Mouse (Mus musculus) embryonic facial prominence, embryonic 14.5 days (tissue): ENCODE measurements around the gene Ctsz. TPM values are rescaled to one million over a fixed set of nuclear protein-coding genes. Genes with fewer than 3 reads are reported as not detected.

Source experiments
- ATAC-seq: fragments of 200-750 bp; cut with Nextera tagmentation; 2 replicates; pipeline ENCODE4 v1.8.0; 2017; ENCODE audit warnings: low read depth, moderate number of reproducible peaks, moderate TSS enrichment
- DNase-seq: peaks from one replicate; pipeline ENCODE4 v3.0.0-alpha.2; 2015; ENCODE audit warnings: low spot score
- H3K27ac ChIP-seq: fragments of 300-500 bp; sonication (generic); replicated peaks from 2 replicates; pipeline ENCODE4 v1.5.1; 2014; ENCODE audit warnings: low read depth, mild to moderate bottlenecking, low read length, moderate library complexity
- H3K27me3 ChIP-seq: fragments of 300-500 bp; sonication (generic); replicated peaks from 2 replicates; pipeline ENCODE4 v1.6.1; 2014; ENCODE audit warnings: low read length; ENCODE audit not compliant: control insufficient read depth, insufficient read depth
- H3K36me3 ChIP-seq: fragments of 300-500 bp; sonication (generic); 2 replicates; pipeline ENCODE4 v1.6.1; 2014; ENCODE audit warnings: low read length, mixed read lengths; ENCODE audit not compliant: control insufficient read depth, insufficient read depth
- H3K4me1 ChIP-seq: fragments of 300-500 bp; sonication (generic); 2 replicates; pipeline ENCODE4 v1.6.1; 2014; ENCODE audit warnings: antibody characterized with exemption, low read length; ENCODE audit not compliant: control insufficient read depth, insufficient read depth
- H3K4me2 ChIP-seq: fragments of 300-500 bp; sonication (generic); 2 replicates; pipeline ENCODE4 v1.6.1; 2014; ENCODE audit warnings: low read depth, mild to moderate bottlenecking, low read length, moderate library complexity, mixed read lengths
- H3K4me3 ChIP-seq: fragments of 300-500 bp; sonication (generic); 2 replicates; pipeline ENCODE4 v1.5.1; 2014; ENCODE audit warnings: low read depth, mild to moderate bottlenecking, low read length
- H3K9ac ChIP-seq: fragments of 300-500 bp; sonication (generic); 2 replicates; pipeline ENCODE4 v1.6.1; 2014; ENCODE audit warnings: low read depth, mild to moderate bottlenecking, low read length, moderate library complexity, mixed read lengths
- H3K9me3 ChIP-seq: fragments of 300-500 bp; sonication (generic); 2 replicates; pipeline ENCODE4 v1.6.1; 2016; ENCODE audit warnings: low read length; ENCODE audit not compliant: control insufficient read depth
- WGBS: fragments of 180-500 bp; shearing (Covaris S2); extraction: QIAGEN DNeasy Blood & Tissue Kit; methylation state at CpG from one replicate; pipeline ENCODE4 v1.1.7; 2014; 5-methylcytosine and 5-hydroxymethylcytosine counted together
- polyA plus RNA-seq: library from polyadenylated mRNA; unstranded; fragments of >200 nt; fragmentation: Nextera tagmentation; extraction: Ambion mirVana; gene quantifications from 2 replicates; pipeline ENCODE4 v1.2.1, GENCODE M21; 2014

Ctsz gene
- polyA plus RNA-seq, 1 experiment from 2014 or later, result 202 TPM

GRCm38 (mm10) chr2:174446492-174446891 lies 7.7 kb upstream of the Ctsz start:
- Histone ChIP-seq H3K27me3 (no peaks in the 10 kb centered on the region), H3K9me3 (no peaks in the 10 kb centered on the region), H3K27ac (0 out of 2 replicates have a peak overlapping the region, but pooled peaks have one; percentile 5), H3K9ac (no peak overlapping the region), H3K4me1 (0 out of 2 replicates have a peak, but pooled peaks cover 8% of the 10 kb centered on the region), H3K36me3 (no peaks in the 10 kb centered on the region), H3K4me3 (no peak overlapping the region), H3K4me2 (no peak overlapping the region)
- ATAC-seq, result peak; percentile 20; the same call in 1 of the 2 replicates
- DNase-seq, result peak; percentile 42
- 36% methylated on average over 7 of the region's 7 CpGs for WGBS

GRCm38 (mm10) chr2:174445018-174445417 lies 6.2 kb upstream of the Ctsz start:
- Histone ChIP-seq H3K36me3 (no peaks in the 10 kb centered on the region), H3K27me3 (no peaks in the 10 kb centered on the region), H3K4me1 (0 out of 2 replicates have a peak, but pooled peaks cover 8% of the 10 kb centered on the region), H3K9me3 (no peaks in the 10 kb centered on the region), H3K9ac (no peak overlapping the region), H3K4me2 (no peak overlapping the region), H3K27ac (no peak overlapping the region), H3K4me3 (no peak overlapping the region)
- DNase-seq (no peak), ATAC-seq (no peak)
- WGBS, result 78% methylated on average over 6 of the region's 6 CpGs

- no peak for DNase-seq
- H3K27me3 ChIP-seq, result no peaks in the 10 kb centered on the region
- no peak overlapping the region for H3K4me3 ChIP-seq
- H3K36me3 ChIP-seq, result no peaks in the 10 kb centered on the region
- 77% methylated on average over 7 of the region's 7 CpGs for WGBS
- no peak for ATAC-seq
- H3K9ac ChIP-seq, result no peak overlapping the region
- H3K4me2 ChIP-seq, result no peak overlapping the region
- H3K4me1 ChIP-seq, result 0 out of 2 replicates have a peak, but pooled peaks cover 11% of the 10 kb centered on the region
- no peak overlapping the region for H3K27ac ChIP-seq
- H3K9me3 ChIP-seq, result no peaks in the 10 kb centered on the region
Measured at GRCm38 (mm10) chr2:174444359-174444758, 5.5 kb upstream of the Ctsz start.

GRCm38 (mm10) chr2:174443046-174443445 lies 4.2 kb upstream of the Ctsz start:
- WGBS, result 39% methylated on average over 2 of the region's 2 CpGs
- no peak overlapping the region for H3K4me3 ChIP-seq
- H3K9me3 ChIP-seq, result no peaks in the 10 kb centered on the region
- peaks cover 18% of the 10 kb centered on the region; the same call in 1 of the 2 replicates for H3K4me1 ChIP-seq
- H3K27ac ChIP-seq, result peak overlapping the region; percentile 58
- no peak overlapping the region for H3K4me2 ChIP-seq
- no peak overlapping the region for H3K9ac ChIP-seq
- DNase-seq (peak; percentile 20), ATAC-seq (no peak)
- no peaks in the 10 kb centered on the region for H3K27me3 ChIP-seq
- no peaks in the 10 kb centered on the region for H3K36me3 ChIP-seq

- no peaks in the 10 kb centered on the region for H3K36me3 ChIP-seq
- H3K4me3 ChIP-seq, result no peak overlapping the region
- no peak for ATAC-seq
- no peaks in the 10 kb centered on the region for H3K9me3 ChIP-seq
- H3K27me3 ChIP-seq, result no peaks in the 10 kb centered on the region
- no peak overlapping the region for H3K4me2 ChIP-seq
- H3K27ac ChIP-seq, result peak overlapping the region; percentile 58
- no peak overlapping the region for H3K9ac ChIP-seq
- WGBS, result 75% methylated on average over 9 of the region's 9 CpGs
- DNase-seq, result no peak
- H3K4me1 ChIP-seq, result peaks cover 20% of the 10 kb centered on the region; the same call in 1 of the 2 replicates
Measured at GRCm38 (mm10) chr2:174442460-174442859, 3.6 kb upstream of the Ctsz start.

- H3K36me3 ChIP-seq, result no peaks in the 10 kb centered on the region
- H3K27me3 ChIP-seq, result no peaks in the 10 kb centered on the region
- peaks cover 20% of the 10 kb centered on the region; the same call in 1 of the 2 replicates for H3K4me1 ChIP-seq
- no peak overlapping the region for H3K9ac ChIP-seq
- 73% methylated on average over 4 of the region's 4 CpGs for WGBS
- DNase-seq, result no peak
- no peak overlapping the region for H3K27ac ChIP-seq
- no peak for ATAC-seq
- H3K4me3 ChIP-seq, result no peak overlapping the region
- H3K4me2 ChIP-seq, result no peak overlapping the region
- H3K9me3 ChIP-seq, result no peaks in the 10 kb centered on the region
Measured at GRCm38 (mm10) chr2:174441898-174442297, 3.1 kb upstream of the Ctsz start.

- 79% methylated on average over 9 of the region's 9 CpGs for WGBS
- ATAC-seq, result no peak
- no peaks in the 10 kb centered on the region for H3K9me3 ChIP-seq
Measured at GRCm38 (mm10) chr2:174439961-174440360, 1.1 kb upstream of the Ctsz start.

GRCm38 (mm10) chr2:174439450-174439838 lies 605 bp upstream of the Ctsz start:
- Histone ChIP-seq H3K4me2 (peak overlapping the region; percentile 71; the same call in 1 of the 2 replicates), H3K27ac (no peak overlapping the region), H3K36me3 (peaks cover 7% of the 10 kb centered on the region; the same call in 1 of the 2 replicates), H3K9me3 (no peaks in the 10 kb centered on the region), H3K9ac (peak overlapping the region; percentile 64), H3K4me3 (peak overlapping the region; percentile 51), H3K27me3 (no peaks in the 10 kb centered on the region), H3K4me1 (peaks cover 12% of the 10 kb centered on the region; the same call in 1 of the 2 replicates)
- no peak for ATAC-seq
- DNase-seq, result no peak
- WGBS, result 63% methylated on average over 5 of the region's 5 CpGs

More at GRCm38 (mm10) chr2:174439961-174440360, 1.1 kb upstream of the Ctsz start:
- Histone ChIP-seq H3K4me2 (no peak overlapping the region), H3K4me3 (no peak overlapping the region), H3K27ac (no peak overlapping the region), H3K27me3 (no peaks in the 10 kb centered on the region), H3K36me3 (peaks cover 6% of the 10 kb centered on the region; the same call in 1 of the 2 replicates), H3K4me1 (peaks cover 12% of the 10 kb centered on the region; the same call in 1 of the 2 replicates), H3K9ac (no peak overlapping the region)
- no peak for DNase-seq

GRCm38 (mm10) chr2:174438181-174438580 lies 658 bp downstream of the Ctsz start:
- Histone ChIP-seq H3K27me3 (no peaks in the 10 kb centered on the region), H3K9ac (peak overlapping the region; percentile 64), H3K36me3 (peaks cover 12% of the 10 kb centered on the region; the same call in 1 of the 2 replicates), H3K4me3 (peak overlapping the region; percentile 51), H3K4me2 (peak overlapping the region; percentile 71), H3K27ac (no peak overlapping the region; the same call in 1 of the 2 replicates), H3K4me1 (peaks cover 12% of the 10 kb centered on the region; the same call in 1 of the 2 replicates), H3K9me3 (no peaks in the 10 kb centered on the region)
- ATAC-seq, result no peak; the same call in 1 of the 2 replicates
- DNase-seq, result no peak
- 69% methylated on average over 11 of the region's 11 CpGs for WGBS
